13 mouse cellular contexts compared by ENCODE assay signal in genomic region chr12:117585390-117585789, GRCm38 (mm10).
"Had no signal": no experiment of that assay in that cellular context is flagged by ENCODE, and none has a peak within 500 bp of the region (broad histone marks: within the 10 kb centered on the region; RNA-seq: fewer than 3 reads in every experiment).

No protein-coding gene starts in this region.

- ATAC-seq: forebrain, embryonic 15.5 days; hindbrain, embryonic 16.5 days; intestine, embryonic 15.5 days; intestine, postnatal 0 days had no signal

- H3K4me3 ChIP-seq: forebrain, embryonic 15.5 days; heart, adult 2 months; heart, embryonic 12.5 days; hindbrain, embryonic 10.5 days; hindbrain, embryonic 12.5 days; intestine, embryonic 15.5 days; layer of hippocampus, adult 2 months; limb, embryonic 10.5 days; limb, embryonic 12.5 days had no signal

- H3K9ac ChIP-seq: forebrain, embryonic 15.5 days; forebrain, postnatal 0 days; heart, embryonic 12.5 days; hindbrain, embryonic 12.5 days; hindbrain, embryonic 14.5 days; intestine, embryonic 15.5 days; limb, embryonic 12.5 days had no signal

- H3K36me3 ChIP-seq: forebrain, embryonic 15.5 days; heart, embryonic 12.5 days; hindbrain, embryonic 10.5 days; hindbrain, embryonic 12.5 days; intestine, embryonic 15.5 days; limb, embryonic 10.5 days; limb, embryonic 12.5 days had no signal

- H3K27me3 ChIP-seq: forebrain, embryonic 15.5 days; heart, embryonic 12.5 days; hindbrain, embryonic 12.5 days; intestine, embryonic 15.5 days; limb, embryonic 12.5 days had no signal

- H3K9me3 ChIP-seq: forebrain, embryonic 15.5 days; heart, embryonic 12.5 days; hindbrain, embryonic 10.5 days; hindbrain, embryonic 12.5 days; intestine, embryonic 15.5 days; limb, embryonic 10.5 days; limb, embryonic 12.5 days had no signal

- H3K4me1 ChIP-seq: forebrain, embryonic 15.5 days; hindbrain, embryonic 10.5 days; hindbrain, embryonic 12.5 days; intestine, embryonic 15.5 days; limb, embryonic 12.5 days had no signal

- H3K4me2 ChIP-seq: forebrain, embryonic 15.5 days; heart, embryonic 12.5 days; hindbrain, embryonic 12.5 days; hindbrain, embryonic 14.5 days; intestine, embryonic 15.5 days; limb, embryonic 12.5 days had no signal

- H3K27ac ChIP-seq: forebrain, embryonic 15.5 days; heart, adult 2 months; hindbrain, embryonic 10.5 days; hindbrain, embryonic 12.5 days; hindbrain, embryonic 14.5 days; intestine, embryonic 15.5 days; layer of hippocampus, adult 2 months; limb, embryonic 10.5 days; limb, embryonic 12.5 days had no signal
